ENCODE assay signal across 1 mouse cellular context in the genomic region with DNA sequence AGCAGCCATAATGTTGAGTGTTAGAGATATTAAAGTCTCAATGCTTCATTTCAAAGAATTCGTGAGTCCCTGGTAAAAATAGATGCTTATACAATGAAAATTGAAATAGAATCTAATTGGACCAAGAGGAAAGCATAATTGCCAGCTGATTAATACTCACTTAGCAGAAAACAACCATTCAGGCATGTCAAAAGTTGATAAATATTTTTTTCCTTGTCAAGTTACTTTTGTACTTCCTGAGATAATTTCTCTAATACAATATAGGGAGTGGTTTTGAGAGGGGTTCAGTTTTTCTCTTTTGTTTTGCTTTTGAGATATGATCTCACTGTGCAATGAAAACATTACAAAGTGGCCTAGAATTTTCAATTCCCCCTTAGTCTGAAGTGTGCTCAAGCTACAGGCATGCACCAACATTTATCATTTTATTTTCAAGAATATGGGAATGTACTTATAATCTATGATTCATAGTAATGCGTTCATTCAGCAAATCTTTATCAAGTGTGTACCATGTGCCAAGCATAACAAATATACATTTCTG.
TF ChIP-seq lines count a peak whose summit lies in the region.

No protein-coding gene starts in this region.

TF ChIP-seq in MEL, 35 proteins besides CTCF, POLR2A, EP300 and RAD21 (continued from another document):
- TF ChIP-seq MXI1 (IDR thresholded peaks at IDR 0.05; ENCODE audit: low read depth, low read length), result peak; percentile 54
- 0 out of 2 replicates have a peak, but pooled peaks have one; percentile 32 for TF ChIP-seq HCFC1 (IDR thresholded peaks at IDR 0.05; ENCODE audit: low read depth, low read length)
- TF ChIP-seq ZKSCAN1 (IDR thresholded peaks at IDR 0.05; ENCODE audit: low read depth, low read length), result no peak
- no peak for TF ChIP-seq TBP (IDR thresholded peaks at IDR 0.05; ENCODE audit: low read depth, low read length)
- TF ChIP-seq TAL1 (IDR thresholded peaks at IDR 0.05; ENCODE audit: low read length), result peak; percentile 27; the same call in 1 of the 2 replicates
- peak; percentile 63 for TF ChIP-seq ZNF384 (IDR thresholded peaks at IDR 0.05; ENCODE audit: low read depth, low read length)
- 0 out of 2 replicates have a peak, but pooled peaks have one; percentile 41 for TF ChIP-seq MAX (IDR thresholded peaks at IDR 0.05; ENCODE audit: low read length)
- peak; percentile 13; the same call in 1 of the 2 replicates for TF ChIP-seq BHLHE40 (IDR thresholded peaks at IDR 0.05; ENCODE audit: borderline replicate concordance, low read depth, low read length)
- TF ChIP-seq POLR2AphosphoS5 (IDR thresholded peaks at IDR 0.05; ENCODE audit: borderline replicate concordance, low read depth, low read length), result no peak
- no peak for TF ChIP-seq CHD2 (IDR thresholded peaks at IDR 0.05; ENCODE audit: low read length)
- 0 out of 2 replicates have a peak, but pooled peaks have one; percentile 44 for TF ChIP-seq GATA1 (IDR thresholded peaks at IDR 0.05; ENCODE audit: low read depth, low read length)
- TF ChIP-seq POLR2AphosphoS2 (IDR thresholded peaks at IDR 0.05; ENCODE audit: low read length), result no peak
- peak; percentile 51; the same call in 1 of the 2 replicates for TF ChIP-seq MYC (IDR thresholded peaks at IDR 0.05; ENCODE audit: low read depth, low read length)
- TF ChIP-seq ZC3H11A (IDR thresholded peaks at IDR 0.05; ENCODE audit: low read depth, low read length), result no peak
- TF ChIP-seq USF2 (IDR thresholded peaks at IDR 0.05; ENCODE audit: borderline replicate concordance in 1 of 2, insufficient read depth in 1 of 2, low read depth in 1 of 2, low read length in 2 of 2), result no peak
- TF ChIP-seq MAZ (IDR thresholded peaks at IDR 0.05; ENCODE audit: low read depth, low read length), result no peak
- 0 out of 2 replicates have a peak, but pooled peaks have one; percentile 62 for TF ChIP-seq CHD1 (IDR thresholded peaks at IDR 0.05; ENCODE audit: low read depth, low read length)
- peak; percentile 89 for TF ChIP-seq SIN3A (IDR thresholded peaks at IDR 0.05; ENCODE audit: low read length)
- TF ChIP-seq KAT2A (conservative IDR thresholded peaks at IDR 0.05; ENCODE audit: low read depth, low read length), result peak; percentile 34; the same call in 1 of the 2 replicates
- TF ChIP-seq TCF12 (IDR thresholded peaks at IDR 0.05; ENCODE audit: low read depth, low read length), result peak; percentile 55
- no peak for TF ChIP-seq SMC3 (IDR thresholded peaks at IDR 0.05; ENCODE audit: low read depth, low read length)
